Mouse (Mus musculus) A20 (cell line): ENCODE data around the gene Spata2.
A peak's percentile ranks its signal among the peaks of the same experiment; 100 is the strongest.

Experiments used
- DNase-seq: peaks from one replicate; pipeline ENCODE4 v3.0.0-alpha.2; 2011; ENCODE audit warnings: low read depth, low spot score

Spata2 gene

DNA sequence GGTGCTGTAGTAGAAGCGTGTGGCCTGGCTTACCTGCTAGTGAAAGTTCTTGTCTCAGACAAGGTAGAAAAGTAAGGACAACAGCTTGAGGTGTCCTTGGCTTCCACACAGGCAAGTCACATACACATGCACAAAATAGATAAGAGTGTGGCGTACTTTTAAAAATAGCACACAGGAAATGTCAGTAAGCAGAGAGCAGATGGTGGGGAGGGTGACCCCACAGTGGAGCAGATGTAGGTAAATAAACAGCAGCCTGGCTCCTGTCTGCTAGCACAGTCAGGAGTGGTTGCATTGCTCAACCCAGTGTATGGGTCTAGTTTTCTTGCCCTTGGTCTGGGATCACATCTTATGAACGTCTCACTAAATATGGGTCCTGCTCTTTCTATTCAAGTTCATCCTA, 17.8 kb upstream of the Spata2 start:
- DNase-seq: peak; percentile 35

DNA sequence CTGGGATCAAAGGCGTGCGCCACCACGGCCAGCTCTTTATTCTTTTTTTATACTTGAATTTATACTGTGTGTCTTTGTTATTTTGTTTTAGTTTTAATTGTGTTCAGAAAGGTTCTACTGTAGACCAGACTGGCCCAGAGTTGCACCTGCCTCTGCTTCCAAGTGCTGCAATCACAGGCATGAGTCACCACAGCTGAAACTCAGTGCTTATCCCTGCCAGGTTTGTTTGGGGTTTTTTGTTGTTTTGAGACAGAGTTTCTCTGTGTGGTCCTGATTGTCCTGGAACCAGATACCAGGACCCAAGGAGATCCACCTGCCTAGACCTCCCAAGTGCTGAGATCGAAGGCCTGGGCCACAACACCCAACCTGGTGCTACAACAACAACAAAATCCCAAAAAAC, 15.9 kb upstream of the Spata2 start:
- DNase-seq: no peak

DNA sequence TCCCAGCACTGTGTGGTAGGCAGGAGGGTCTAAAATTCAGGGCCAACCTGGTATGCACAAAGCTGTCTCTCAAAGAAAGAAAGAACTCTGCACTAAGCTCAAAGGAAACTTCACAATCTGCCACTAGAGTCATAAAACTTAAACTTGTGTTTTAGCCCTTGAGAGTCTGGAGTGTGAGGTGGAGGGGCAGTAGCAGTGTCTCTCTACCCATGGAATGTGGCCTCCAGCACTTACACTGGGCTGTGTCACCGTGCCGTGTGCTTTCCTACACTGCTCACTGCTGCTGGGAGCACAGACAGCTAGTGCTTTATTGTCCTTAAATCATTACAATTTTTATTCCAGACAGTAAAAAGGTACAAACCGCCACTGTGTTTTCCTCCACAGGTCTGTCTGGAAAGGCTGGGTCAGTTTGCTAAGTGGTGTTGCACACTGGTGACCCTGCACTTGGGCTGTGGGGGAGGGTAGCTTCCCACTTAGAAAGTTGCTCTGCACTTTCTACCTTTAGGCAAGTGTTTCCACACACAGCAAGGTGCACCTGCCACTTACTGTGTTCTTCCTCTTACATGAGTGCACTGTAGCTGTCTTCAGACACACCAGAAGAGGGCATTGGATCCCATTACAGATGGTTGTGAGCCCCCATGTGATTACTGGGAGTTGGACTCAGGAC, 15.2 kb upstream of the Spata2 start:
- no peak for DNase-seq

DNA sequence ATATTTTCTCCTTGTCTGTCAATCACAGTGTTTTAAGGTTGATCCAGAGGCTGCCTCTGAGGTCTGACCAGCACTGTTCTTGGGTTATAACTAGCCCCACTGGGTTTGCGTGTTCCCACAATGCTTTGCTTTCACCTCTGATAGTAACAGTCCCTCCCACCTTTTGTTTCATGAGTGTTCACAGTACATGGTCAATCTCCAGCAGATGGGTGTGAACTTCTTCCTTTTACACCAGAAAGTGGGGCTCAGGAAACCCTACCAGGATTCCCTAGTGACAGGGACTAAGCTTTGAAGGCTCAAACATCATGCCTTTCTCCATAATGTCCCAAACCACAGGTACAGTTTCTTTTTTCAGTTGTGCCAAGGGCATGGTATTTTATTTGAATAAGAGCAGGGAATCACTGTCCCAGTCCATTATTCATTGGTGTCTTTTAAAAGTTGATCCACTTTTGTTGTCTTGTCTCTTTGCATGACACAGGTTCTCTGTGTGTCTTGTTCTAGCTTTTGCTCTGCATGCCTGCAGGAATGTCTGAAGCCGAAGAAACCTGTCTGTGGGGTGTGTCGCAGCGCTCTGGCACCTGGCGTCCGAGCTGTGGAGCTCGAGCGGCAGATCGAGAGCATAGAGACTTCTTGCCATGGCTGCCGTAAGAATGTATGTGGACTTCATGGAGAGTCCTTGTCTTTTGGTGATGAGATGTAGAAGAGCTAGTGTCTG, 14.0 kb upstream of the Spata2 start:
- no peak for DNase-seq

DNA sequence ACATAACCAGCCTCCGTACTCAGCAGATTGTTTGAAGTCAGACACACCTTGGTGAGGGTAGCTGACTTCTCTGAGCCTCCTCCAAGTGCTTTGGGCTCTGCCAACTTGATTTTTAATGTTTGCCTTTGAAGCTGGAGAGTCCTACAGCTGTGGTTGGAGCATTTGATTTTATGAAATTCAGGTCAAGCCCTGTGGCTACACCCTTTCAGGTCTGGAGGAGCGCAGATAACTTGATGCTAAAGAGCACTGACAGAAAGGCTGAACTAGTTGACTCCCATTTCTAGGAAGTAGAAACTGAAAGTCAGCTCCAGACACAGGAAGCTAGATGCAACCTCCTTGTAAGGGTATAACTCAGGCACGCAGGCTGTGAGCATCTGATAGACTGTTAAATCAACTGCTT, 12.4 kb upstream of the Spata2 start:
- peak; percentile 68 for DNase-seq

DNA sequence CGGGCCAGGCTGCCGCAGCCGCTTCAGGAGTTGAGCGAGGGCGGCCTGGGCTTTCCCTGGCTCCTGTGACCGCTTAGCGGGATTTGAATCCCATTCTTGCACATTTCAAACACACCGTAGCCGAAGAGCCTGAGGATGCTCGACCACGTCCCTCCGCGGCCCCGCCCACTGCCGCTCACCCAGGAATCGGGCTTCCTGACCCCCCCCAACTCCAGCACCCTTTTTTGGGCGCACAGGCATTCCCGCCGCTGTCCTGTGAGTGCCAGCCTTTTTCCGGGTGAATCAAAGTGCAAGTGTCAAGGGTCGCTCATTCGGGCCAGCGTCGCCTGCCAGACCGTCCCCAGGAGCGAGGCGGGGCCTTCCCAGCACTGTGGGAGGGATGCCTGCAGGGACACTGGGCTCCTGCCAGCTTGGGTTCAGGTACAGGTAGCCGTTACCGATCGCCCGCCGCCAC, 11.2 kb upstream of the Spata2 start:
- peak; percentile 59 for DNase-seq

DNA sequence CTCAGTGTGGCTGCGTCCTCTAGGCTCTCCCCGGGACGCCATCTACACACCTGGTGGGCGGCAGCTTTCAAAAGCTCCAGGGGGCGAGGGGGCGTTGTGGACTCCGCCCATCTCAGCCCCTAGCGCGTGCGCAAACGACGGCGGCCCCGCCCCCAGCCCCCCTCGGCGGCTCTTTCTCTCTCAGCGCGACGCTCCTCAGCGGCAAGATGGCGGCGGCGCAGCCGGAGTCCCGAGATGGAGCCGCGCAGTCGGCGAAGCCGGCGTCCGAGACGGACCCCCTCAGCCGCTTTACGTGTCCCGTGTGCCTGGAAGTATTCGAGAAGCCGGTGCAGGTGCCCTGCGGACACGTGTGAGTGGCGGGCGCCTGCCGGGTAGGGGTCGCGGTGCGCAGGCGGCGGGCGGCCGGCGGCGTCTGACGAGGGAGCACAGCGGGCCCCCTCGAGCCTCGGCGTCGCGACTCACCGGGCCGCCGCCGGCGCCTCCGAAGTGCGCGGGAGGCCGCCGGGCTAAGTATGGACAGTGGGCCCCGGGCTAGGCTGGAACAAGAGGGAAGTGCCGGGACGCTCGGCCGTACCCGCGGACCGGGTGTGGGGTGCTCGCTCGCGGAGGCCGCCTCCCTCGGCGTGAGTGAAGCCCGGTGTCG, 10.7 kb upstream of the Spata2 start:
- no peak for DNase-seq

DNA sequence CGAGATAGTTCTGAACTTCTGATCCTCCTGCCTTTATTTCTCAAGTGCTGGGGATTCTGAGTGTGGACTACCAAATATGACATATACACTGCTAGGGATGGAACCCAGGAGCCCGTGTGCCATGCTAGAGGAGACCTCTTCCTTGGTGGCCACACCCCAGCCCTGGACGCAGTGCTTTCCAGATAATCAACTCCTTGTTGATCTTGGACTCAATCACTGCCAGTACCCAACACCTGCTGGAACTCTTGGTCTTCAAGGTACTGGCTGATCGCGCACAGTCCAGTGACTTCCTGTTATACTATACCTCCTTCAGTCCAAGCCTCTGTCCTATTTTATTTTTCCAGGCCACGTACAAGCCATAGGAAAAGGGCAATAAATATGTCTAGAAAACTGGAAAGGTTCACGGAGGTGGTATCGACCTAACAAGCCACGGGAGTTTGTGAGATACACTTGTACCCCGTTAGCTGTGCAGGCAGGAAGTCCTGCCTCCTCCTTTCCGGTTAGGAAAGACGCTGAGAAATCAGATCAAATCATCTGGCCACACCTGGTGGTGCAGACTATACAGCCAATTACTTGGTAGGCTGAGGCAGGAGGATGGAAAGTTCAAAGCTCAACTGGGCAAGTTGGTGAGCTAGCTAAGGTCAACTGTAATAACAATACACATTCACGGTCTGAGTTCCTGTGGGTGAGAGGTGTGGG, 10.0 kb upstream of the Spata2 start:
- DNase-seq: peak; percentile 96

DNA sequence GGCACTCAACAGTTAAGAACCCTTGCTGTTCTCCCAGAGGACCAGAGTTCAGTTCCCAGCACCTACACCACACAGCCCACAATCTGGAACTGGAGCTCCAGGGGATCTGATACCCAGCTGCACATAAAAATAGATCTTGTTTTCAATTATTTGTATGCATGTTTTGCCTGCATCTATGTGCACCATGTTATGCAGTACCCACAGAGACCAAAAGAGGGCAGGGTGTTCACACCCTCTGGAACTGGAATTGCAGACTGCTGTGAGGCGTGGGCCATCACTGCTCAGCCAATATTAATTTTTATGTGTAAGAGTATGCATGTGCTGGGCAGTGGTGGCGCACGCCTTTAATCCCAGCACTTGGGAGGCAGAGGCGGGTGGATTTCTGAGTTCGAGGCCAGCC, 4.6 kb upstream of the Spata2 start:
- DNase-seq: peak; percentile 74

DNA sequence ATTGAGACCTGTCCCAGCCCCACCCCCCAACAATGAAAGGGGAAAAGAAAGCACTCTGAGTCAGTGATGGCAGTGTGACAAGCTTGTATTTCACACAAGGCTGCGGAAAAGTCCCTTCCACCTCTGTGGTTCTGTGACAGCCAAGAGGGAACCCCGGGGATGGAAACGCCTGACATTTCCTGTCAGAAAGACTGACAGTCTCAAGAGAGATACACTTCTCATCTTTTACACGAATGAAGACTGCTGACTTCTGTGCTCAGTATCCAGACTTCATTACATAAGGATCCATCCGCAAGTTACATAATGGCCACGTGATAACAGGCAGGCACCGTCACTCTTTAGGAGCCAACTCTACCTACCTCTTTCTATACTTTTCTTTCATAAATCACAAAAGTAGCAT, 3.8 kb upstream of the Spata2 start:
- DNase-seq: no peak

DNA sequence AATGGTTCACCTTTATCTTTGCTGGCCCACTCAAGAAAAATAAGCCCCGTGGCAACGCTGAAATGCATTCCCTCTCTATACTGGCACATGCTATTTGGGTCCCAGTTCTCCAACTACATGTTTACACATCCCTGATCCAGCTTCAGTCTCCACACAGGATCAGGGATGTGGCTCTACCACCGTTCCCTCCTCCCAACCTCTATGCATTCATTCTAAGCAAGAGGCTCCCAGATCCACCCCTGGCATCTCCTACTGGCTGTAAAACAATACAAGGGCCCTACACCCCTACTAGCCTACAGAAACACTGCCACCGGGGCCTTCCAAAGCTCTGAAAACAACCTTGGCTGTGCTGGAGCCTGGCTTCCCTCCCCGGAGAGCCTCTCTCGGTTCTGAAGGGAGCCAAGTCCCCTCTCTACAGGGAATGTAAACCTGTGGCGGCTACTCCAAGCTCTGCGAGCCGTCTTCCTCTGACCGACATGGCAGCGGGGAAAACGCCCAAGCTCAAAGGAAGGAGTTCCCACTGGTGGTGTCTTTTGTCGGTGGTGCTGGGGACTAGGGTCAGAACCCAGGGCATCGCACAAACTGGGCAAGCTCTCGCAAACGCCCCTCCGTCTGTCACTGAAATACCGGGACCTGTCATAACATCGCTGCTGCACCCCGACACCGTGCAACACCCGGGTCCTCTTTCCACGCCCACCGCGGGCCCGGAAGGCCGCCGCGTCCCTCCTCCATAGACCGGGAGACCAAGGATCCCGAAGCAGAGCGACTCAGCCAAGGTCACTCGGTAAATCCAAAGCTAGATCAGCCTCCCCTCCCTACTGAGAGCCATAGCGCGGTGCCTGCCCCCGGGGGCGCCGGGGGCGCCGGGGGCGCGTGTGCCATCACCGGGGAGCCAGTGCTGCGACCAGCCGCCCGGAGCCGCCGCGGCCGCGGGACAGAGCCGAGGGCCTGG, 654 bp downstream of the Spata2 start, which contains the start of gene Rnf114:
Gene Rnf114, plus strand, starts transcription at position 889 of the 952 bp plus-strand sequence.
- DNase-seq: no peak

DNA sequence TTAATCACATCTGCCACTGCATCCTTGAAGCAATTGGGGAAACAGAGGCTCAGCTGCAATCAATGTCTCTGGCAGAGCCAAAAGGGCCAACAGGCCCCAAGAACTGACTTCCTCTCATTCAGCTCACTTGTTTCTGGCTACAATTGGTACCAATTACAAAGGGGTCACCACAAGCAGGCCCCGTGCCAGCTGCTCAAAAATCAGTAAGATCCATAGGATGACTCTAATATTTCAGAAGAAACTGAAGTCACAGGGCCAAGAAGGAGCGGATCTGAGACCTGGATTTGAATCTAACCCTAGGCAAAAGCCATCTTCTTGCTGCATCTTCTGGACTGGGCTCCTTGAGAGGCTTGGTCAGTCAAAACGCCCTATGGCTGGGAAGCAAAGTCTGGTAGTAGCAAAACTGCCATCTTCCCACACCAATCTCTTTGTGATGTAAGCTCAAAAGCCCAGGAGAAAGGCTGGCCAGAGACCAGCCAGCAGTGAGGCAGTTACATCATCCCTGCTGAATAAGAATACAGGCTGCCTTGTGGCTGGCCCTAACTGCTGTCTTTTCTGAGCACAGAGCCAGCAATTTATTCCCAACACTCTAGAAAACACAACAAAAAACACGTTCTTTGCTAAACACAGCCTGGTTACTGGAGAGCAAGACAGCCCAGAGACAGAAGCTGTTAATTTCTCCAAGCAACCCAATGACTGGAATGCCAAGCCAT, 1.7 kb downstream of the Spata2 start:
- no peak for DNase-seq

DNA sequence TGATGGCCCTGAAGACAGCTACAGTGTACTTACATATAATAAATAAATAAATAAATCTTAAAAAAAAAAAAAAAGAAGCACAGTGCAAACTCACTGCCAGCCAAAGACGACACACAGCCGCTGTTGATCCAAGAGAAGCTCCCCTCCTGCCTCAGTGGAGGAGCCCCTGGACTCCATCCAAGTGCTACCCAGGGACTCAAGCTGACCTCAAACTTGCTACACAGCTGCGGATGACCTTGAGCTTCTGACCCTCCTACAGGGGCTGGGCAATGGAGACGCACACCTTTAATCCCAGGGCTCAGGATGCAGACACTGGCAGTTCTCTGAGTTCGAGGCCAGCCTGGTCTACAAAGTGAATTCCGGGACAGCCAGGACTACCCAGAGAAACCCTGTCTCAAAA, 4.7 kb downstream of the Spata2 start:
- DNase-seq: no peak

DNA sequence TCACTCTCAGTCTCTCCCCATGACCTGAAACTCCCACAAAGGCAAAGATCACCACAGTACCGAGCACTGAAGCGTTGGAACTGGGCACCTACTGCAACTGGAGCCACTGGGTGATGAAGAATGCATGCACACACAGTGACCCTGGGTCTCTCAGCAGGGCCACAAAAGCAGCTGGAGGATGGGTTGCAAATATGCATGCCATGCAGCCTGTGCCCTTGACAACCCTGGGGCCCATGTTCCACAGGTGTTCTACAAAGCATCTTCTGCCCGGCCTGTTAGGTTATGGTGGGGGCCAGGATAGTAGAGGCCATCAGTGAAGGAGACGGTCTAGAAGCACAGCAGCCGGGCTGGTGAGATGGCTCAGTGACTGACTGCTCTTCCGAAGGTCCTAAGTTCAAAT, 5.1 kb downstream of the Spata2 start:
- DNase-seq: no peak

DNA sequence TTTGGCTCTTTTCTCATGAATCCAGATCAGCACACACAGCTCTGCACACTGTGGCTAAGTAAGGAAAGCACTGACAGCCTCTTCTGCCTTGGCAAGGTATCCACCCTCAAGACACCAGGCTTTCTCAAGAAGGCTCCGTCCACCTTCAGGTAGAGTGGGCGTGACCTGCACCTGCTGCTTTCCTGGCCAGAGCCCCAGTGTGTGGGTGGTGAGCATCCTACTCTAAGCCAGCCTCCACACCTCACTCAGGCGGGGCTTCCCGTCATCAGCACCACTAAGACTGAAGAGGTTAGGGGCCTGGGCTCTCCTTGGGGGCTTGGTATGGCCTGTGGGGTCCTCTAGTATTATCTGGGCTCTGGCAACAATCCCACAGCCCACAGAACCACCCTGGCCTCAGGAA, 6.1 kb downstream of the Spata2 start:
- DNase-seq: no peak

DNA sequence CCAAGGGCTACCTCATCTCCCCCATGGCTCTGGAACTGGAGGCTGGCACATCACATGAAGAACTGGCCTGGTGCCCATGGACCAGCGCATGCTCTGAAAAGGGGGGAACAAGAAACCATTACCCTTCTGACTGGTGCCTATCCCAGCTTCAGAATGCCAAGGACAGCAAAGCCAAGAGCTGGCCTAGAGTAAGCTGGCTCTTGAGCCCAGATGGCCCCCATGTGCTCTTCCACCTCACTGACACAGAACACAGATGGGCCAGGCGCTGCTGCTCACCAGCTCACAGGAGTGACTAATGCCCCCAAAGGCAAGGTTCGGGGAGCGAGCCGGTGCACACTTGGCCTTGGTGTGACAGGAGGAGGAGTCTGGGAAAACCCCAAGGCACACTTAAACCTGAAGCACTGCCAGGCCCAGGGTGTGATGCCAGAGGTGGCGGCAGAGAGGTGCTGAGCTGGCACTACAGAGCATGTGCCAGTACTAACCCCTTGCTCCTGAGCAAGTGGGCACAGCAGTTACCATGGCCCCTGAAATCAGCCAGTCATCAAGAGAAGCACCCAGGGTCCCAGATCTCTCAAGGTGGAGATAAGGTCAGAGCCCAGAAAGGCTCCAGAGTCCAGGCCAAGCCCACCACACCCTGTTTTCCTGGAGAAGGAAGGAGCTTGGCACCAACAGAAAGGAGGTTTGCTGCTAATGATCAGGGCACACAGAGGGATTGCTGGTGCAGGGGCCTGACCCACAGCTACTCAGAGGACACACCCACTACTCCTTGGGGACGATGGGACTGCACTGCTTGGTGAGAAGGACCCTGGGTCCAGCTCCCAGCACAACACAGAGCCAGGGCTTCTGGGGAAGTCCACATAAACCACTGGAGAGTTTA, 6.9 kb downstream of the Spata2 start:
- no peak for DNase-seq

DNA sequence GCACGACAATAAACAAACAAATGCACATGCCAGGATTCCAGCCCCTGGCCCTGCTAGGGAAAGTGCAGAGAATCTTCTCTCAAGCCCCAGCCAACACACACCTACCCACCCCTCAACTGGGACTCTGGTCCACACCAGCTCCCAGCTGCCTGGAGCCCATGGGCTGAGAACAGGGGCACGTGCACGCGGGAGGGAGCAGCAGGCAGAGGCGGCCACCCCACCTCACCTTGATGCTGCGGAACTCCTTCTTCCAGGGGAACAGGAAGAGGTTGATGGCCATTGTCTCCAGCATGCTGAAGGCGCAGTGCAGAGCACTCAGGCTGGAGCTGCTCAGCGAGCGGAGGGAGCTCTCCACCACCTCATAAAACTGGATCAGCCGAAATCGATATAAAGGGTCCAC, 7.8 kb downstream of the Spata2 start:
- no peak for DNase-seq

DNA sequence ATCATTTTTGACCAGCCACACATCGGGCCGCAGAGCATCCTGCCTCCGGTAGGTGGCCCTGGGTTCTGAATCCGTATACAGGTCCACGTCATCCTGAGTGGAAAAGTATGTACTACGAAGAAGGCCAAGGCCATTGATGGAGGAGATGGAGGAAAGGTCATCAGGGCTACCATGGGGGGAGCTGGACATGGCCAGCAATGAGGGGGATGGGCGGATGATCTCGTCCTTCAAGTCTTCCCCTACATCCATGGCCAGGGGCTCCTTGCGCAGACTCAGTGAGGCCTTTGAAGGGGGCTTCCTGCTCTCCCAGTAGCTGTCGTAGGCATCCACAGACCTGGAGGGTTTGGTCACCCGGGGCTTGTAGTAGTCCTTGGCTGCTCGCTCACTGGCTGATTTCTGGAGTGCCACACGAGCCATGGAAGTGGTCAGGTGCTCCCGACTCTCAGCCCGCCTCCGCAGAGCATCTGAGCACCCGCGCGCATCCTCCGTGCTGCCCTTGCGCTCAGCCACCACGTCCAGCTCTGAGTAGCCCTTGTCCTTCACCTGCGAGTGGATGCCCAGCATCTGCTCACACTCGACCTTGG, 8.8 kb downstream of the Spata2 start:
- no peak for DNase-seq
